Mouse (Mus musculus) ES-E14 (cell line): ENCODE measurements at regions not wholly inside any gene's neighbourhood (a gene's known extent, or its start where the extent isn't known, plus 50 kb on each side); places are given as distances from the start of the nearest gene placed in this dataset.

Experiments
- MAFK ChIP-seq: IDR thresholded peaks from 2 replicates; pipeline ENCODE4 v1.6.1; 2014; ENCODE audit warnings: mild to moderate bottlenecking, low read depth, low read length, inconsistent platforms; ENCODE audit not compliant: insufficient read depth
- ZC3H11A ChIP-seq: IDR thresholded peaks from 2 replicates; pipeline ENCODE4 v1.6.1; 2012; ENCODE audit warnings: low read depth, mild to moderate bottlenecking, inconsistent platforms, low read length, borderline replicate concordance
- ZNF384 ChIP-seq: IDR thresholded peaks from 2 replicates; pipeline ENCODE4 v1.6.1; 2012; ENCODE audit warnings: low read depth, low read length, inconsistent platforms

GRCm38 (mm10) chr5:73881941-73882340 lies 186.3 kb downstream of the Usp46 start:
- TF ChIP-seq ZNF384 (no peak), ZC3H11A (no peak), MAFK (no peak)
